Mouse (Mus musculus): Measurements from ENCODE around the gene Pold1.

Pold1 gene

DNA sequence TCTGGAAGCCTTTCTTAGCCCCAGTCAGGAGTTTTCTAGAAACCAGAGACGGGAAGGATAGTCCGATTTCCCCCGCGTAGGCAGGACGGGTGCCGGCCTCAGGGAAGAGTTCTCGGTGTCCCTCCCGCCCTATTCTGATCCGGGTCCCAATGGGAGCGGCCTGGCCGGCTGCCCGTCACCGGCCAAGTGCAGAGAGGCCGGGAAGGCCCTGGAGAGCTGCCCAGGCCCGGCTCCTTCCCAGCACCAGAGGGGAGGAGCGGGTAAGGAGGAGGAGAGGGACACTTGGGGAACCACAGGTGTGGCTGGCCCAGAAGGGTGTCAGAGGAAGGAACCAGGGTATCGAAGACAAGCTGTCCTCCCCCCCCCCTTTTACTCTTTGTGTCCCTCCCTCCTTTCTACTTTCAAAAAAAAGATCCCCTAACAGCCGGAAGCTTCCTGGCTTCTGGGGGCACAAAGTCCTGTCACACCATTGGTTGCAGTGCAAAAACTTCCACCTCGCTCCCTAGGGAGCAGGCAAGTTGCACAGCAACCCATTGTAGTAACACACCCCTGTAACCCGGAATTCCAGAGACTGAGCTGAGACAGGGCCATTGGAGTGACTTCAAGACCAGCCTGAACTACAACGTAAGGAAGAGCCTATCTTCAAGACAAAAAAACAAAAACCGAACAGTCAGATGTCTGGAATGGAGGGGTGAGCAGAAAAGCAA is 23.4 kb downstream of the Pold1 start:
- no peak for DNase-seq (ENCODE audit: low read depth, low spot score)

DNA sequence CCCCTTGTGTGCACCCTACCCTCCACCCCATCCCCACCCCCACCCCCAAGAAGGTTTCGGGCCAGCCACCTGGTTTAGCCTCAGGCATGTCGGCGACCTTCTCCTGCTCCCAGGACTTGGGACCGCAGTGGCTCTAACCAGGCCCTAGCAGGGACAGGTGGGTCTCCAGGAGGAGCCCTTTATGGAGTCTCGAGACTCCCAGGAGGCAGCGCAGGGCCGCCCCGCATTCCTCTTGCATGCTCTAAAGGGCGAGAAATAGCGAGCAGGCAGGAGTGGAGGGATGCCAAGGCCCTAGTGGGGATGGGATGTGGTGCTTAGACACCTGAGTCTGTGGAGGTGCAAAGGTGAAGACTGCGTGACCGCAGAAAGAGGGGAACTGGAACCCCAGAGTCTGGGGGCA is 24.1 kb downstream of the Pold1 start, which contains the start of gene Mybpc2:
Gene Mybpc2 (minus strand): TSS at position 155 of the 400 bp plus-strand sequence.
- DNase-seq (ENCODE audit: low read depth, low spot score) = no peak

DNA sequence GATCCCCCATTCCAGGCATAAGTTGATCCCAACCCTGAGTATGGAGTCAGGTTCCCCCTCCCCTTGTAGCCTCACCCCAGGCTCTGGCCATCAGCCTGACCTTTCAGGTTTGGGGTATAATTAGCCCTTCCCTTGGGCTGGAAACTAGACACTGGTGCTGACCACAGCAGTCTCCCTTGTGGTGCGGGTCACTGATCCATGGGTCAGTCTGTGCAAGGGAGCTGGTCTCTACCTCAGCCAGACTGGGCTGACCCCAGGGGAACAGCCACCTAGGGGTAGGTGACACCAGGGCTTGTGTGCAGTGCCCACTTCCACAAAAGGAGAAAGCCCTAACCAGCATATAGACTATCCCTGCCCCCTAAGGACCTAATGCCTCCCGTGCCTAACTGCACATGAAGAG is 25.6 kb downstream of the Pold1 start:
- no peak for DNase-seq (ENCODE audit: low read depth, low spot score)

DNA sequence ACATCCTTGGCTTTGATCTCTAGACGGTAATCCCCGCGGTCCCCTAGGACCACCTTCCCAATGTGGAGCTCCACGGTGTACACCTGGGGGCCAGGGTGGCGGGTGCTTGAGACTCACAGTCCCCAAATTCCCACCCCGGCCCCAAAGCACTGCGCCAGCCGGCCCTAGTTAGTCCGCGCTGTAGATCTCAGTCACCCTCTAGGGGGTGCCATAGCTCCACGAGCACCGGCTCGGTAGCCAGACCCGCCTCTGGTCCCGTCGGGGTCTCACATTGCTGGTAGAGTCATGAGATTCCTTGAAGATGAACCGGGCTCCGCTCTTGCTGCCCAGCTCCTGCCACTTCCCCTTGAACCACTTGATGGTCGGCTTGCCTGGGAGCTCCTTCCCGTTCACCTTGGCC is 26.9 kb downstream of the Pold1 start:
- no peak for DNase-seq (ENCODE audit: low read depth, low spot score)

DNA sequence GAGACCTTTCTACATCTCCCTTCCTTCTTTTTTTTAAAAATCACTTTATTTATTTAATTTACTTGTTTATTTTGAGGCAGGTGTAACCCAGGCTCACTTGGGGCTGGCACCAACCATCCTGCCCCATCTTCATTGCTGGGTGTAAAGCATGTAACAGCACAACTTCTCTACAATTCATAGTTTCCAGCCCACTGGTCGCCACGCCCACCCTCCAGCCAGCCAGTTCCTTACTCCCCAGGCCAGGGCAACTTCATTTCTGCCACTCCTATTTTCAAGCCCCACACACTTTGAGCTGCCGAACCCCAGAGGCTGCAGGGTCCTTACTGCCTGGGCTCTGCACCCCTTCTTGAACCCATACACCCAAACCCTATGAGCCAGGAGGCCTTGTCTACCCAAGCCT is 27.7 kb downstream of the Pold1 start:
- DNase-seq (ENCODE audit: low read depth, low spot score) = no peak

DNA sequence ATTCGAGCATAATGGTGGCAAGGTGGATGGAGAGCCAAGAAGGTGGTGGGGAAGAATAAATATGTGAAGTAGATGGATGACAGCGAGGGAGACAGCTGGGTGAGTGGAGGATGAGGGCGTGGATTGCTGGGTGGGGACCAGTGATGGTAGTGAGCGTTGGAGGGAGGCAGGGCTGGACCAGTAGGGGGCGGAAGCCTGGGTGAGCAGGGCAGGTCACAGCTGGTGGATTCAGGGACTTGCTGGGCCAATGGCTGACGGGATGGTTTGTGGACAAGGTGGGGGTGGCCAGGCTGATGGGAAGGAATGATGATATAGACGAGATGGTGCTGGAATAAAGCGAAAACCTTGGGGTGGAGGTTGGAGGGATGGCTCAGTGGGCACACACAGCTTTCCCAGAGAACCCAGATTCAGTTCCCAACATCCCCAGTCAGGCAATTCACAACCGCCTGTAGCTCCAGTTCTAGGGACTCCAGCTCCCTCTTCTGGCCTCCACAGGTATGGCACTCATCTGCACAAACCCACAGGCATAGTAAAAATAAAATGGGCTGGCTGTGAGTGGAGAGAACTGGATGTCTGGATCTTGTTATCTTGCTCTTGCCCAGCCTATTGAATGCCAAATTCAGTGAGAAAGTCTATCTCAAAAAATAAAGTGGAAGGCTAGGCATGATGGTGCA is 29.3 kb downstream of the Pold1 start:
- DNase-seq (ENCODE audit: low read depth, low spot score) = no peak

DNA sequence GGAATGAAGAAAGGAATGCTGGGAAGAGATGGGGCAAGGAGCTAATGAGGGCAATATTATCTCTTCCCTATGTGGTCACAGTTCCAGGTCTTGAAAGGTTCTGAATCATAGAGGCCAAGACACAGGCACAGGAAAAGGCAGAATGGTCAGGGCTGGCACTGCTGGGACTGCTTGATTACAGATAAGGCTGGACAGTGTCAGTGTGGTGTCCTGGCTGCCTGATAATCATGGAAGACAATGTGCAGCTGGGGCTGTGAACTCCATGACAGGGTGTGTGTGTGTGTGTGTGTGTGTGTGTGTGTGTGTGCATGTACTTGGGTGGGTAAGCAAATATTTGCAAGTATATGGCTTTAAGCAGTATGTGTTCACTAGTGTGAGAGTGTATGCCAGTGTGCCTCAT is 41.2 kb downstream of the Pold1 start:
- no peak for DNase-seq (ENCODE audit: low read depth, low spot score)

DNA sequence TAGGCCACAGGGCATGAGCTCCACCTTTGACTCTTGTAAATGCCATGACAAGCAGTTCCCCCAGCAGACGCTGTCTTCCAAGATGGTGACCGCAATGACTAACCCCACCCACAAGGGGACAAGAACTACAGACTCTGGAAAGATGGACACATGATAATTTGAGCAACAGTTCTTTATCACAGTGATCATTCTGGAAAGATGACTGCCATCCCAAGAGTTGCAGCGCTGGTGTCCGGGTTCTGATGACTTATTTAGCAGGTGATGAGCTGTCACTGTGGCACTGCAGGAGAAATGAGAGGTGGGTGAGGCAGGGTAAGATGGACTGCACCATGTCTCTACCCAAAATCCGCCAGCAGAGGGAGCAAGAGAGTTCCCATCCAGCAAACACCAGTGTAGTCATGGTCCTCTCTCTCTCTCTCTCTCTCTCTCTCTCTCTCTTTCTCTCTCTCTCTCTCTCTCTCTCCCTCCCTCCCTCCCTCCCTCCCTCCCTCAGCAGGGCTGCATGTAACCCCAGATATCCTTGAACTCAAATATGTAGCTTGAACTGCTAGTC is 47.0 kb downstream of the Pold1 start:
- DNase-seq (ENCODE audit: low read depth, low spot score) = no peak

DNA sequence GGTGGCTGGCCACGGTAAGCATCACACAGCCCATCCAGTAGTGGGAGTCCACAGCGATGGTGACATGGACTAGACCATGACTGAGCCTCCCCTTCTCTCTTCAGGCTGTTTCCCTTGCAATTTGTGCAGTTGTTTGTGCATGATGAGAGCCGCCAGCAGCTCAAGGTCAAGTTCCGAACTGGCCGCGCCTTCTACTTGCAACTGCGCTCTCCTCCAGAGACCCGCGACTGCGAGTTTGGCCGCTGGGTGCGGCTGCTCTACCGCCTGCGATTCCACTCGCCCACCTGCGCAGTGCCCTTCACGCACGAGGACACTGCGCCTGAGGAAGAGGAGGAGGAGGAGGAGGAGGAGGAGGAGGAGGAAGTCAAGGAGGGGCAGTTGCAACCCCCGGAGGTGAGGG is 48.6 kb downstream of the Pold1 start:
- no peak for DNase-seq (ENCODE audit: low read depth, low spot score)

DNA sequence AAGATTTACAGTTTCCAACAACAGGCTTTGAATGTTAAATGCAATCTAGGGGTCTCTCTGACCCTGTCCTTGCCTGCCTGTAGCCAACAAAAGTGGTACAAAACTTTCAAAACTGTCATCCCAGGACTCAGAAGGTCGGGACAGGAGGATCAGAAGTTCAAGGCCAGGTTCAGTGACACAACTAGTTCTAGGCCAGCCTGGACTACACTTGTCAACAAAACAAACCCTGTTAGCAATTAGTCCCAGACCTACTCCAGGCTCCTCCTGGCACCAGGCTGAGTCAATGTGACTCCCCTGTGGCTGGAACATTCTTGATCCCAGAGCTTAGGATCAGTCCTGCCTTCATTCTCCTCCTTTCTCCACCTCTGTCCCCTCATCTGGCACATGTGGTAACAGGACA is 49.7 kb downstream of the Pold1 start:
- DNase-seq (ENCODE audit: low read depth, low spot score) = no peak

DNA sequence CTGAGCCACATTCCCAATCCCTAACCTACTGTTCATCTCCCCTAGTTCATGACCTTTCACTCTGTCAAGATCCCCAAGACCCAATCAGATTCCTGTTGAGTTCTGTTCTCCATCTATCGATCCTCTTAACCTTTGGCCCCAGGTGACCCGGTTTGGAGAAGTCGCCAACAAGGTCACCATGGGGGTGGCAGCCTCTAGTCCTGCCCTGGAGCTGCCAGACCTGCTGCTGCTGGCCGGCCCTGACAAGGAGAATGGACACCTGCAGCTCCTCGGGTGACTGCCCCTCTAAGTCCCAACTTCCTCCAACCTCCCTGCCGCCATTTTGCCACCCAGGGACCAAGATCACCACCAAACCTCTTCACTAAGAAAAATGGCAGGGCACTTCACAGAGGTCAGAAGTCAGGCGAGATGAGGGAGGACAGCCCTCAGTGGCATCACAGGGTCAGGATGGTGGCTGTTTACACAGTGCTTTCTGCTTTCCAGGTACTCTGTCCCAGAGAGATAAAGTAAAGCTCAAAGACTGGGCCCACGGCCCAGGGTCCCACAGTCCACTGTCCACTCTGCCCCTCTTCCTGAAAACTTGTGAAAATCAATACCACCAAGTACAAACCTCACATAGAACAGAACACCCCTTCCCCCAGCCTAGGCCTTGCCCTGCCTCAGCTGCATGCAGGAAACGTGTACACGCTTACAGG is 51.1 kb downstream of the Pold1 start:
- DNase-seq (ENCODE audit: low read depth, low spot score) = no peak

DNA sequence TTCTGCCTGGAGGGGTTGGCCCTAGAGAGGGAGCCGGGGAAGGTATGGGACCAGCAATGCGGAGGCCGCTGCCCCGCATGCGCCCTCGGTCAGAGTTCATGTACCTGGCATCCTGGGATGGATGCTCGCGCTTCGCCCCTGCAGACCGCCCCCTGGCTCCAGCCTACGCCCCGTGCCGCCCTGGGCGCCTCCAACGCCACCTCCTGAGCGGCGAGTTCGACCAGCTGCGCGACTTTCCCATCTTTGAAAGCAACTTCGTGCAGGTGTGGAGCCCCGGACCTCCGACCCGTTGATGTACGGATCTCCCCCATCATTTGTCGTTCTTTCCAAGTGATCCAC is 51.9 kb downstream of the Pold1 start:
- DNase-seq (ENCODE audit: low read depth, low spot score) = no peak

DNA sequence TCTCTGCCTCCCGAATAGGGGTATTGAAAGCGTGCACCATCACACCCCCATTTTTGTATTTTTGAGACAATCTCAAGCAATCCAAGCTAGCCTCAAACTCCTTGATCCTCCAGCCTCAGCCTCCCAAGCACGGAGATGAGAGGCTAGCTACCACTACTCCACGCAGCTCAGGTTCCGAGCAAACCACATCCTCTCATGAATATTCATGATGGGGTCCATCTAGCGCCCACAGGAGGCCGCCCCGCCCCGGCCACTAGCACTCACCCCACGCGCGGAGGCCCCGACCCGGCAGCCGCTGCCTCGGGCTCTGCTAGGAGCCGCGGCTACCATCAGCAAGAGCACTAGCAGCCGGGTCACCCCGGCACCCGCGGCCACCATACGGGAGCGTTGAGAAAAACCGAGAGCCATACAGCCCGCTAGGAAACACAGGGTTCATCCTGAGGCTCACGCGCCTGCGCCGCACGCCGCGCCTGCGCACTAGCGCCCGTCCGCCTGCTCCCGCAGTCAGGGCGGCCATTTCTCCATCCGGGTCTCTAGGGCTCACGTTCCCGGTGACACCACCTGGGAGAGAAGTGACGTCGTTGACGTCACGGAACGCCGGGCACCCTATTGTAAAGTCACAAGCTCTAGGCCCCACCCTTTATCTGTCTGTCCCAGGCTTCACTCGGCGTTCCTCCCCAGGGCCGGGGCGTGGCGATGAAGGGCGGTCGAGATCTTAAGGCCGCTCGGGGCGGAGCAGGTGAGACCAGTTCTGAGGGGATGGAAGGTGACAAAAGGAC is 52.5 kb downstream of the Pold1 start, which contains the start of the genes Emc10 and Fam71e1:
Gene Emc10 (minus strand): TSS at position 538 of the 779 bp plus-strand sequence.
Gene Fam71e1 (plus strand): TSS at position 590 of the 779 bp plus-strand sequence.
- peak; percentile 98 for DNase-seq (ENCODE audit: low read depth, low spot score)

DNA sequence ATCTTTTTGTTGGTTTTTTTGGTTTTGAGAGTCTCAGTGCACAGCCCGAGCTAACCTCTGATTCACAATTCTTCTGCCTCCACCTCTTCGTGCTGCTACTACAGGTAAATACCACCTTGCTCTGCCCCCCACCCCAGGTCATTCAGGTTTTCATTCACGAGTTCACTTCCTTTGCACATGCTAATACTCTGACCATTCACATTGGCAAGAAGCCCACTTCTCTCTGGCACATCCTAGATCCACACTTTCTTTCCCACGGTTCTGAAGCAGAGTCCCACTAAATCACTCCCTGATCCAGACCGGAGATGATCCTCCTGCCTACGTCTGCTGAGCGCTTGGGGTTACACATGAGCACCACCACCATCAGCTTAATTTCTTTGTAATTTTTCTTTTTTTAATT is 53.6 kb downstream of the Pold1 start:
- no peak for DNase-seq (ENCODE audit: low read depth, low spot score)

DNA sequence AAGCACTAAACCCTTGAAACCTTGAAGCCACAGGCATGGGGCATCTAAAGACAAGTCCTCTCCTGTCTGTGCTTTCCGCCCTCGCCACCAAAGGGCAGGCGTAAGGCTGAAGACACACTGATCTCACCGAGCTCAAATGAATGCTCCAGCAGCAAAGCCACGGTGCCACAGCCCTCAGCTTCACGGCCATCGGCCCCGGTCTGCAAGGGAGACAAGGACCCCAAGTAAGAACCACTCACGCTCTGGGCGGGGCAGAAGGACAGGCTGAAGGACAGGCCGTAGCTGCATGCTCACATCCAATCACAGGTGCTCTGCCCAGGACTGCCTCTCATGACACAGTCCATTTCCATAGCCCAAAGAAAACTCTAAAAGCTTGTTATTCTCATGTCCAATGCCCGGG is 54.0 kb downstream of the Pold1 start:
- no peak for DNase-seq (ENCODE audit: low read depth, low spot score)

DNA sequence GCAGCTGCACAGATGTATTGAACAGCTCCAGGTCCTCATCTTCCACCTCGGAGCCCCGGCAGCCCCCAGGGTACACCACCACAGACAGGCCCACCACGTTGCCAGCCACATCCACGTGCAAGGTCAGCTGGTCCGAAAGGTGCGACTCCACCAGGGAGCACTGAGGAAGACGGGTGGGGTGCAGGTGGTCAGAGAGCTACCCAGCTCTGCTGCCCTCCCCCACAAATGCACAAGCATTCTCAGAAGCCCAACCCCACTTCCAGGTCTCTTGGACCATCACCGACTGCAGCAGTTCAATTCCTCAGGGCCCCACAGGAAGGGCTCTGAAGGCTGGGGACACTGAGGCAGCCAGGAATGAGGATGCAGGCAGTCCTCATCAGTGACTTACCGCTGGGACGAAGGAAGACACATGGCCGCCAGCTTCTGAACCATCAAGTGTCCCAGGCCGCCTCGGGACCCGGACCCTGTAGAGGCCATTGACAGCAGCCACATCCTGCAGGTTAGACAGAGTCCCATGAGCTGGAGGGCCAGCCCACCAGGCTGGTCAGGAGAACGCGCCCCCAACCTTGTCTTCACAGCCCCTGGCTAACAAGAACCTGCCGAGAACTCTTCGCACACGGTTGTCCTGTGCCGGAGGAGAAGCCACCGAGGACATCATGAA is 56.4 kb downstream of the Pold1 start:
- no peak for DNase-seq (ENCODE audit: low read depth, low spot score)

DNA sequence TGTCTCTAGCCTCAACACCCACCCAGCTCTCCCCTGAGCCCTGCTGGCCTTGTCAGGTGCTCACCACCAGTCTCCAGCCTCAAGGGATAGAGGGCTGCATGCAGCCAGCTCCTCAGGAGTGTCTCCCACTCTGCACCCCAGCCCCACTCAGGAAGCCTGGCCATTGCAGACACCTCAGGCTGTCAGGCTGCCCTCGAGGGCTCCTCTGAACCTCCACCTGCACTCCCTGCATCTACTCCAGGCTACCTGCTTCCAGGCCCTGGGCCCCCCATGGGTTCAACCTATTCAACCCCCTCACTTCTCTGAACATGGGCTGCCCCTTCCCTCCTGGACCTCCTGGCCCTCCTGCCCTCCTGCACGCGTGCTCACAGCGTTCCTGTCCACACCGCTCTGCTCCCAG is 57.3 kb downstream of the Pold1 start:
- no peak for DNase-seq (ENCODE audit: low read depth, low spot score)

DNA sequence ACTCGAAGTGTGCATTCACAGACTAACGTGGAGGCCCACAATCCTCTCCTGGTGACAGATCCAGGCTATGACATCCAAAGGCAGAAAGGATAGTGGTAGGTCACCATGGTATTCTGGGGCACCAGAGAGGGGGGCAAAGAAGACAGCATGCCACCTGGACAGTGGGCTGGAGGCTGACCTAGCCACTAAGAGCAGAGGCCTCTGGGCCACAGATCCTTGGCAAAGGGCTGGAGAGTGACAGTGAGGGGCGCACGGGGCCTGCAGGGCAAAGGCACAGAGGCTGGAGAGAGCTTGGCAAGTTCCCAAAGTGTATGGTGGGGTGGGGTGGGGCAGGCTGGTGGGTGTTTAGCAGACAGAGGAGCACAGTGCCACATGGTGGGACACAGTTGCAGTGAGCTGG is 58.4 kb downstream of the Pold1 start:
- DNase-seq (ENCODE audit: low read depth, low spot score) = no peak

DNA sequence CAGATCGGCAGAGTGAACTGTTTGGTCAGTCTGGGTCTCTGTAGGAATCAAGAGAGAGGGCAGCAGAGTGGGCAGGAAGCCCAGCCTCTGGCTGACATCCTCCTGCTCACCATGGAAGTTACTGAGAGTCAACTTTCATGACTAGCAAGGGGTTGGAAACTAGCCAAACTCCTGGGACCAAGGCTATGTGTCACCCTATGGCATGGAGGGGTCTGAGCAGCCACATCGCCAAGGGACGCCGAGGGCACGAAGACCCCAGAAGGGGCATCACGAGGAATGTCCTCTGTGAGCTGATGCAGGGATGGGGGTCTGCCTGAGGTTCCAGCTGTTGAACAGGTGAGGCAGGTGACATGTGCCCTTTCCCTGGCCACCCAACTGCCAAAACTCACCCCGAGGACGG is 60.1 kb downstream of the Pold1 start:
- no peak for DNase-seq (ENCODE audit: low read depth, low spot score)

DNA sequence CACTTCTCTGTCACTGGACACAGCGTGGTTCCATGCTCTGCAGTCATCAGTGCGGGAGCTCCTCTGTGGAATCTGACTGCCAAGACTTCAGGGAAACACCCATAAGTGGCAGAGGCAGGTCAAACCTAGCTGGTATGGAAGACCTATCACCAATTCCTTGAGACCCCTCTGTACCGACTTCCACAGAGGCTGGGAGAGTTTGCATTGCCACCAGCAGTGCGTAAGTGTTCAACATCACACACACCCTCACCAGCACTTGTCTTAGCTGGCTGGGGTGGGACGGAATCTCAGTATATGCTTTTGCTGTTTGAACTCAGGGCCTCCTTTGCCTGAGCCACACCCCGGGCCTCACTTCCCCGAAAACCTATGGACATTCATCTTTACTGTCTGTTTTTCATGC is 60.7 kb downstream of the Pold1 start:
- no peak for DNase-seq (ENCODE audit: low read depth, low spot score)

DNA sequence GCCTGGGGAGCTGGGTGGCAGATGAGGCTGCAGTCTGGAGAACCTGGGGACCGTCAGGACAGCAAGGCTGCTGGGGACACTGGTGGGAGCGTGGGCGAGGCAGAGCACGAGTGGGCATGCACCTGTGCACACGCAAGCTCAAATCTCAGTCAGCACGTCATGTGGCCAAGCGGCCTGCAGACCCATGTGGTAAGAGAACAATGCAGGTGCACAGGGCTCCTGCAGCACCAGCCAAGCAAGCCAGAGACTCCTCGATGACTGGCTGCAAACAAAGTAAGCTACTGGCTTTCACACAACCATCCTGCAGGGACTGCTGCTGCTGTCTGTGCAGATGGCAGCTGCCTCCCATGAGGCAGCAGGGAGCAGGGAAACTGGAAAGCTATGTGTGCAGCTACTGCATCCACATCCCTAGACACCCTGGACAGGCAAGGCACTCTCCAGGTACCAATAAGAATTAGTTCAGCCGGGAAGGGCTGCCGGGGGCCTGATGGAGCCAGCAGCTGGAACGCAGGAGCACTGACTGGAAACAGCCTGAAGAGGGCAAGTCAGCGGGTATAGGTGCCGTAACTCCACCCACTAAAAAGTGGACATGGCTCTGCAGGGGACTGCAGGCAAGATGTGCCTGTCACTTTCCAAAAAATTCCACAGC is 61.6 kb downstream of the Pold1 start:
- no peak for DNase-seq (ENCODE audit: low read depth, low spot score)

Measured in brain, embryonic 18.5 days (tissue).